Mouse (Mus musculus) megakaryocyte, embryonic 14.5 days (primary cell): Measurements from ENCODE around the gene Zfp593. TPM values are rescaled to one million over a fixed set of nuclear protein-coding genes. Genes with fewer than 3 reads are reported as not detected.

Experiments used
- H3K27me3 ChIP-seq: replicated peaks from 2 replicates; pipeline ENCODE3; 2012; ENCODE audit warnings: inconsistent platforms
- H3K36me3 ChIP-seq: replicated peaks from 2 replicates; pipeline ENCODE3; 2012; ENCODE audit warnings: low read length, inconsistent platforms, mixed read lengths
- H3K4me1 ChIP-seq: 2 replicates; pipeline ENCODE4 v1.6.1; 2012; ENCODE audit warnings: inconsistent platforms
- H3K4me3 ChIP-seq: replicated peaks from 2 replicates; pipeline ENCODE3; 2012; ENCODE audit warnings: moderate library complexity, mild to moderate bottlenecking, inconsistent platforms
- H3K9me3 ChIP-seq: 2 replicates; pipeline ENCODE4 v1.6.1; 2012; ENCODE audit warnings: inconsistent platforms
- FLI1 ChIP-seq: IDR thresholded peaks from 2 replicates; pipeline ENCODE4 v1.6.1; 2012; ENCODE audit warnings: low read length, inconsistent platforms, mixed read lengths
- GATA1 ChIP-seq: IDR thresholded peaks from 3 replicates; pipeline ENCODE4 v1.6.1; 2012; ENCODE audit warnings: mixed read lengths, low read length, inconsistent platforms, borderline replicate concordance
- polyA plus RNA-seq: library from polyadenylated mRNA; stranded (reverse); fragments of >175 nt; gene quantifications from 2 replicates; pipeline ENCODE4 v1.2.3, GENCODE M21; 2012; ENCODE audit warnings: low replicate concordance; ENCODE audit not compliant: insufficient read depth

The Zfp593 gene
- polyA plus RNA-seq = 27.6 and 28.1 TPM in 2 replicates

DNA sequence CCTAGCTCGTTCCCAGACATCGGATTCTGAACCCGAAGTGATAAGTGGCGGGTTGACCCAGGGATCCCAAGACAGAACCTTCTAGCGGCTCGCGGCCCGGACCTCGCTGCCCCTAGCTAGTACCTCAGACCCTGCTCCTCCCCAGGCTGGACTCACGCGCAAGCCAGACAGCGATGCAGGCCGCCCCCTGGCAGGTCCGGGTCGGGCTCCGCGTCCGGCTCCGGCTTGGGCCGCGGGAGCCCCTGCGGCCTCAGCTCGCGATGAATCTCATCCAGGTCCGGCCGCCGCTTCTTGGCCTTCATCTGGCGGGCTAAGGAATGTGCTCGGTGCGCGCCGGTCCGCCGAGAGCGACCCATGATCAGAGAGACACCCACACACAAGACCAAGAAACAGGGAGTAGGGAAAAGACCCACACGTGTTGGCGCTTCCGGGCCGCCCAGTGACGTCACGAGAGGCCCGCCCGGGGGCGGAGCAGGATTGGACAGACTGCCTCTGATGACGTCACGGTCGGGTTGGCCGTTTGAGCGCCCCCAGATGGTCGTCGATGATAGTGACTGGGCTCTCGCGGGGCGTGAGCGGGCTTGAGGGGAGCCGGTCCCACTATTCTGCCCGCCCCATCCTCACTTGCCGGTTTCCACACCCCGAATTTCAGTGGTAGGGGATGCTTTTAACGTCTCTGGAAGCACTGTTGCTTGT, at the start of gene Zfp593:
Gene Zfp593 (minus strand): TSS at position 445 of the 696 bp plus-strand sequence.
- Histone ChIP-seq H3K36me3 (peaks cover 9% of the 10 kb centered on the region), H3K9me3 (no peaks in the 10 kb centered on the region), H3K4me1 (peaks cover 34% of the 10 kb centered on the region), H3K4me3 (peak within 1 kb of the TSS; percentile 94), H3K27me3 (peaks cover 43% of the 10 kb centered on the region)
- no peak for TF ChIP-seq GATA1
- no peak for TF ChIP-seq FLI1

DNA sequence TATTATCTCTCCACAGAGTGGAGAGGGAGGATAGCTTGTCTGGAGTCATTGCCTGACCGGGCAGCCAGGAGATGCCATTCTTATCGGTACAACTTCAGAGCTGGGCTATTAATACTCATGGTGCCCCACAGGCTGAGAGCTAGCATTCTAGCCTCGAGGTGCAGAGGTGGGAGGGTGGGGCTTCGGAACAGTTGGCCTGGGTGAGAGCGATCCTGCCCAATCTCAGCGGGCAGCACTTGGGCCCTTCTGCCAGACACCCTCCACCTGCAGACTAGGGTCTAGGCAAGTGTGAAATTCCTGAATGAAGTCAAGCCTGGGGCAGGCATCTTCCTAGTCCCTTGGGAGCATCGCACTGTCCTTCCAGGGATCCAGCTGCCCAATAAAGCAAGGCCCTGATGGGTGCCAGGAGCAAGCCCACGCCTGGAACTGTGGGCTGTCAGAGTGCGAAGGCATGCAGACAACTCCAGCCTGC, 48.3 kb upstream of the Zfp593 start:
- no peak for TF ChIP-seq GATA1
- no peak for TF ChIP-seq FLI1

DNA sequence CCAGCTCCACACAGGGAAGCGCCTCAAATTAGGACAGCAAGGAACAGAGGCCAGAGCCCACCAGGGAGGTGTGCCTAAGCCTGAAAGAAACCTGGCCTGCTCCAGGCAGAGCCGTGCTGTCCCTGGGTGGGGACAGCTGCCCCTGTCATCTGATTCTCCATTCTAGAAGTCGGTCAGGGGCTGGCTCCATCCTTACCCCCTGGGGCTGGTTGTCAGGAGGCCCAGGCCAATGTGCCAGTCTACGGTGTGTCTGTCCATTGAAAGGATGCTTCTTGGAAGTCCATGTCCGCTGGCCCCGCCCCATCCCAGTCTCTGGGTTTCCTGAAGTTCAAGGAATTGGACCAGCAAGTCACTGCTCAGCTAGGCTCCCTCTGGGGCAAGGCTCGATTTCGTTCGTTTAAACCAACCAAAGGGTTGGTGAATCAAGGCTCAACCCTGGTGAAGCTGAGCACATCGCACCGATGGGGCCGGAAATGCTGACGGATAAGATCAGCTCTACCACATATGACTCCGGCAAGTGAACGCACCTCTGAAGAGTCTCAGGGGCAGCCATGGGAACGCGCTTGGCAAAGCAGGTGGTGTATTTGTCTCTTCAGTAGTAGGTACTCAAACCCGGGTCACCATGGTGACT, 47.8 kb upstream of the Zfp593 start:
- Histone ChIP-seq H3K9me3 (peaks cover 3% of the 10 kb centered on the region; the same call in 1 of the 2 replicates), H3K4me3 (no peak overlapping the region), H3K27me3 (peaks cover 19% of the 10 kb centered on the region), H3K36me3 (no peaks in the 10 kb centered on the region), H3K4me1 (peaks cover 28% of the 10 kb centered on the region)
- TF ChIP-seq GATA1 (no peak), FLI1 (no peak)

More for the DNA sequence above, 48.3 kb upstream of the Zfp593 start:
- peaks cover 23% of the 10 kb centered on the region for H3K4me1 ChIP-seq
- no peaks in the 10 kb centered on the region for H3K36me3 ChIP-seq
- H3K27me3 ChIP-seq = peaks cover 19% of the 10 kb centered on the region
- peaks cover 3% of the 10 kb centered on the region; the same call in 1 of the 2 replicates for H3K9me3 ChIP-seq
- no peak overlapping the region for H3K4me3 ChIP-seq

DNA sequence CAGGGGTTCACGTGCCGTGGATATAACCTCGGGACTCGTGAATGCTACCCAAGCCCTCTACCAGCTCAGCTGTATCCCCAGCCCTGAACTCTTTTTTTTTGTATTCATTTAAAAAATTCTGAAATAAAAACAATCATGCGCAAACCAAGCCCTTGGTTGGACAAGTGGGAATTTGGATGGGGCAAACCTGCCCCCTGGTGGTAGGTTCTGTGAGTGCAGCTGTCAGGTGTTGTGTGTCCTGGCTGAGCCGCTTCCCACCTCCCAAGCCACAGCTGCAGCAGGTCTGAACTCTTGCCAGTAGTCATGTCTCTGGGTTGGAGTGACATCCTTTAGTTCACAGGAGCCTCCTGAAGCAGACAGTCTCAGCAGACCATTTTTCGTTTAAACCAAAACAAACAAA, 46.7 kb upstream of the Zfp593 start:
- no peak overlapping the region for H3K4me3 ChIP-seq
- H3K9me3 ChIP-seq = peaks cover 3% of the 10 kb centered on the region; the same call in 1 of the 2 replicates
- H3K27me3 ChIP-seq = peaks cover 19% of the 10 kb centered on the region
- peaks cover 35% of the 10 kb centered on the region for H3K4me1 ChIP-seq
- TF ChIP-seq FLI1 (no peak), GATA1 (no peak)
- H3K36me3 ChIP-seq = no peaks in the 10 kb centered on the region

DNA sequence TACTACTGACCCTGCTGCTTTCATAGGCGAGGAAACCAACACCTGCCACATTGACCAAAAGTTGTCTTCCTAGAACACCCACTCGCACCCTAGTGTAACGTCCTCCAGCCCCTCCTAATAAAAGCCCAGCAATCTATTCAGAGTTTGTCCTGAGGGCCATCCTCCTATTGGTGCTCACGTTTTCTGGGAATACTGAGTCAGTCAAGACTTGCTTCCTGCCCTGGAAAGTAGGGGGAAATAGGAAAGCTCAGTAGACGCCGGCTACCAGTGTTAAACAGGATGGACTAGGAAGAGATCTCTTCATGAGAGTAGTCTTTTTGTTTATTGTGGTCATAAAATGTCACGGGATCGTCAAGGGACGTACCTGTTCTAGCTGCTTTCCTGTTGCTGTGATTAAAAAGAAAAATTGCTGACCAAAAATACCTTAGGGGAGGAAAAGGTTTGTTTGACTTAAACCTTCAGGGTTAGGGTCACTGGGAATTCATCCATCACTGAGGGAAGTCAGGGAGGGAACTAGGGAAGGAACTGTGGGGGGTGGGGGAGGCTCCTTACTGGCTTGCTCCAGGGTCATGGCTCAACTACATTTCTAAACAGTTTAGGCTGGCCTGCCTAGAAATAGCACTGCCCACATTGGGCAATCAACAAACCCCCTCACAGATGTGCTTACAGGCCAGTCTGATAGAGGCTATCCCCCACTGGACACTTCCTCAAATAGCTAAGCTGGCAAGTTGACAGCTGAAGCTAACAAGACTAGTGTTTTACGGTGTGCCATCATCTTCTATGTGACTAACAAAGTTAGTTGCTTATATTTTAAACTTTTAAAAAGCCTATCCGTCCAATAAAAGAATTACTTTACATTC, 43.2 kb upstream of the Zfp593 start:
- H3K9me3 ChIP-seq = no peaks in the 10 kb centered on the region
- peak overlapping the region; percentile 99 for H3K4me3 ChIP-seq
- H3K4me1 ChIP-seq = peaks cover 56% of the 10 kb centered on the region
- TF ChIP-seq FLI1 = no peak
- TF ChIP-seq GATA1 = no peak
- H3K27me3 ChIP-seq = peaks cover 8% of the 10 kb centered on the region
- H3K36me3 ChIP-seq = peaks cover 12% of the 10 kb centered on the region

DNA sequence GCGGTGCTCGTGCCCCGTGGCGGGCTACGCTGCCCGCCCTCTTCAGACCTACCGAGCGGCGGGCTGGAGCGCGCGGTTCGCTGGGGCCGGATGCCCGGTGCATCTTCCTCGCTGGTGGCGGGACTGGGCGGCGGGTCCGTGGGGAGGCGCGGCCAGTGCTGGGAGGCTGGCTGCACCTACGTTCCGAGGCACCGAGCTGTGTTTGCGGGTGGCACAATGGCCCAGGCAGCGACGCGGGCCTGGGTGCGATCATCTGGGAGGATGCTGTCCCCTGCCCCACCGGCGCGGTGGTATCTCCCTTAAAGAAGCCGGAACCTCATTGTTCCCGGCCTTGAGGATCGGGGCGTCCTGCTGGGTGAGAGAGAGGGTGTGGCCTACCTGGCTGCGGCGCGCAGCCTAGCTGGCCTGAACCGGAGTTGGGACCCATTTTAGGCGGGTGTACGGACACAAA, 42.2 kb upstream of the Zfp593 start, which contains the start of gene Pdik1l:
Gene Pdik1l (minus strand): TSS at position 321 of the 451 bp plus-strand sequence.
- Histone ChIP-seq H3K36me3 (peaks cover 22% of the 10 kb centered on the region), H3K4me1 (peaks cover 48% of the 10 kb centered on the region), H3K4me3 (peak within 1 kb of the TSS; percentile 99), H3K9me3 (no peaks in the 10 kb centered on the region), H3K27me3 (no peaks in the 10 kb centered on the region)
- no peak for TF ChIP-seq GATA1
- TF ChIP-seq FLI1 = no peak

DNA sequence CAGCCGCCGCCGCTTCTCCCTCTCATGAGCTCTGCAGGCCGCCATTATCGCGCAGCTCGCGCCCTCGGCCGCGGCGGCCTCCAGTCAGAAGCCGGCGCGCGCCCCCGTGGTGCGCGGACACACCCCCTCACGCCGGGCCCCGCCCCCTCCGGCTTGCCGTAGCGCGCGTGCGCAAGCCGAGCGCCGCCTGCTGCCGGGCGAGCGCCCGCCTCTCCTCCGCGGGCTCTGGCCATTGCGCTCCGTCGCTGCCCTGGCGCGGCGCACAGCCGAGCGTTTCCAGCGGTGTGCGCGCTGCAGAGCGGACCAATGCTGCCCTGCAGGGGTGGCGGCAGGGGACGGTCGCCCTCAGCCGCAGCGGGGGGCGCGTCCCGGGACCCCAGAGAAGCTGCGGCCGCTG, 41.8 kb upstream of the Zfp593 start:
- Histone ChIP-seq H3K4me1 (peaks cover 48% of the 10 kb centered on the region), H3K9me3 (no peaks in the 10 kb centered on the region), H3K4me3 (peak overlapping the region; percentile 99), H3K36me3 (peaks cover 26% of the 10 kb centered on the region), H3K27me3 (no peaks in the 10 kb centered on the region)
- no peak for TF ChIP-seq GATA1
- no peak for TF ChIP-seq FLI1

DNA sequence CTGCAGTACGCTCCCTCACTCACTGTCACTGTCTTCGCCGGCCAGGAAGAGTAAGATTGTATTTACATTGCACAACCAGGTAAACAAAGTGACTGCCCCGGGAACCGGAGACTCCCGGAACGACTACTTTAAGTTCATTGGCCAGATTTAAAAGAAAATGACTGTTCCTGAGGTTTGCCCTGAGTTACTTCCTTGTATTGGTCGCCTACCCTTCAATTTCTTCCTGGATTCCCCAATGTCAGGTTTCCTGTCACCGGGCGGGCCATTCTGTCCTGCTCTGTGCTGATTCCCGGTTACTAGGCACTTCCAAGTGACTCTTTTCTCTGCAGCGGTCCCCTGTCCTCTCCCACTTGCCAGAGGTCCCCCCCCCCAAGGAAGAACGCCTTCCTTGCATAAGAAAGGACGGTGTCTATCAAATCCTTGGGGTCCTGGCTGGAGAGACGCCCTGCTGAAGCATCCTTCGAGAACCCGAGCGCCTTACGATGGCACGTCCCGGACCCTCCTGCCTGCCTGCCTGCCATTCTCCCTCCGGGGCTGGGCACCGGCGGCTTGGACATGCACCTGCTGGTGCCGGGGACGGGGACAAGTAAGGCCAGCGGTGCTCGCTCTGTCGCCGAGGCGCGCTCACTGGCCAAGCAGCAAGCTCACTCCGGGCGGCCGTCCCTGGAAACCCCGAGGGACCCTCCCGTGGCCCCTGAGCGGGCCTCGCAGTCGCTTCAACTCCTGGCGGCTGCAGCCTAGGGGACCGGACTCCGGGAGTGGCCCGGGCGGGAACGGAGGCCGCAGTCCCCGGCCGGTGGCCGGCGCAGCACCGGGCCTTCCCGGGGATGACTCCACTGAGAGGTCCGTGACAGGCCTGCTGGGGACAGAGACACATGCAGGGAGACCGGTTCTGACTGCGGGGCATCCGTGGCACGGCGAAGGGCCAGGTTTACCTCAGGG, 41.1 kb upstream of the Zfp593 start:
- Histone ChIP-seq H3K36me3 (peaks cover 33% of the 10 kb centered on the region), H3K4me3 (peak overlapping the region; percentile 99), H3K27me3 (no peaks in the 10 kb centered on the region), H3K4me1 (peaks cover 48% of the 10 kb centered on the region), H3K9me3 (no peaks in the 10 kb centered on the region)
- no peak for TF ChIP-seq FLI1
- no peak for TF ChIP-seq GATA1
